Mouse (Mus musculus) kidney, postnatal 0 days (tissue): ENCODE measurements at regions not wholly inside any gene's neighbourhood (a gene's known extent, or its start where the extent isn't known, plus 50 kb on each side); places are given as distances from the start of the nearest gene placed in this dataset.

ENCODE experiments used
- ATAC-seq: fragments of 200-750 bp; cut with Nextera tagmentation; replicated peaks from 2 replicates; pipeline ENCODE4 v1.8.0; 2017; ENCODE audit warnings: low read depth, moderate number of reproducible peaks, moderate TSS enrichment, moderate library complexity; ENCODE audit not compliant: low FRiP score
- DNase-seq: peaks from one replicate; pipeline ENCODE4 v3.0.0-alpha.2; 2016; ENCODE audit warnings: low spot score
- H3K27ac ChIP-seq: fragments of 300-500 bp; sonication (generic); 2 replicates; pipeline ENCODE4 v1.5.1; 2014; ENCODE audit warnings: mild to moderate bottlenecking
- H3K27me3 ChIP-seq: fragments of 300-500 bp; sonication (generic); 2 replicates; pipeline ENCODE4 v1.6.1; 2014; ENCODE audit warnings: low read length, mixed read lengths; ENCODE audit not compliant: insufficient read depth
- H3K36me3 ChIP-seq: fragments of 300-500 bp; sonication (generic); 2 replicates; pipeline ENCODE4 v1.6.1; 2014; ENCODE audit warnings: low read length, mixed read lengths; ENCODE audit not compliant: insufficient read depth
- H3K4me1 ChIP-seq: fragments of 300-500 bp; sonication (generic); replicated peaks from 2 replicates; pipeline ENCODE4 v1.6.1; 2014; ENCODE audit warnings: antibody characterized with exemption, low read length, mixed read lengths; ENCODE audit not compliant: insufficient read depth
- H3K4me2 ChIP-seq: fragments of 300-500 bp; sonication (generic); 2 replicates; pipeline ENCODE4 v1.6.1; 2014; ENCODE audit warnings: mild to moderate bottlenecking, low read length, moderate library complexity, mixed read lengths
- H3K4me3 ChIP-seq: fragments of 300-500 bp; sonication (generic); replicated peaks from 2 replicates; pipeline ENCODE4 v1.5.1; 2014; ENCODE audit warnings: low read depth, low read length
- H3K9ac ChIP-seq: fragments of 300-500 bp; sonication (generic); 2 replicates; pipeline ENCODE4 v1.6.1; 2014; ENCODE audit warnings: low read depth, low read length
- H3K9me3 ChIP-seq: fragments of 300-500 bp; sonication (generic); replicated peaks from 2 replicates; pipeline ENCODE4 v1.6.1; 2016; ENCODE audit warnings: low read length, inconsistent platforms, mixed read lengths
- CTCF ChIP-seq: IDR thresholded peaks from 2 replicates; pipeline ENCODE4 v1.5.1; 2016; ENCODE audit warnings: antibody characterized with exemption, low read depth, mild to moderate bottlenecking, moderate library complexity
- WGBS: fragments of 180-500 bp; shearing (Covaris S2); extraction: QIAGEN DNeasy Blood & Tissue Kit; methylation state at CpG from one replicate; pipeline ENCODE4 v1.1.7; 2014; 5-methylcytosine and 5-hydroxymethylcytosine counted together

- Histone ChIP-seq H3K27me3 (no peaks in the 10 kb centered on the region), H3K4me3 (no peak overlapping the region), H3K27ac (no peak overlapping the region), H3K36me3 (no peaks in the 10 kb centered on the region), H3K4me2 (no peak overlapping the region), H3K9me3 (no peaks in the 10 kb centered on the region), H3K9ac (no peak overlapping the region), H3K4me1 (no peaks in the 10 kb centered on the region)
- WGBS, result 83% methylated on average over 1 of the region's 1 CpGs
- DNase-seq (no peak), ATAC-seq (no peak)
- no peak for TF ChIP-seq CTCF
Observed at GRCm38 (mm10) chr8:113141131-113141530, 494.3 kb upstream of the Mon1b start.

DNA sequence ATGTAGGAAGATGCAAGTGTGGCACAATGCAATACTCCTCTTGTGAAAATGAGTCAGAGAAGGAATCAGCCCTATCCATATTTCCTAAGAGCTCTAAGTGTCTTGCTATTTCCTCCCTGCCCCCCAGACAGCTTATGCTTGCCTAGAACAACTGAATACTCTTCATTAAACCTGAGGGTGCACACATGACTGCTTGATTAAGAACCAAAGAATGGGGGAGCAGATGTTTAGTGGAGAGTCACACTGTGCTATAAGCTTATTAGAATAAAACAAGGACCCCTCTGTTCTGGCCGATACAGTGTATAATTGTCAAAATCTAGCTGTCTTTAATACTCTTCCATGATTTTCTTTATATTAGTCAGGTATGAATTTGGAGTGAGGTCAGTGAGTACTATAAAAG is 458.8 kb upstream of the Mon1b start:
- Histone ChIP-seq H3K4me2 (no peak overlapping the region), H3K9me3 (no peaks in the 10 kb centered on the region), H3K4me3 (no peak overlapping the region), H3K36me3 (no peaks in the 10 kb centered on the region), H3K27me3 (no peaks in the 10 kb centered on the region), H3K27ac (no peak overlapping the region), H3K4me1 (no peaks in the 10 kb centered on the region), H3K9ac (no peak overlapping the region)
- no peak for DNase-seq
- no peak for ATAC-seq
- TF ChIP-seq CTCF, result no peak
- 82% methylated on average over 1 of the region's 1 CpGs for WGBS

GRCm38 (mm10) chr8:113183186-113183585 is 452.2 kb upstream of the Mon1b start:
- no peak for ATAC-seq
- 28% methylated on average over 2 of the region's 2 CpGs for WGBS
- Histone ChIP-seq H3K4me2 (no peak overlapping the region), H3K27me3 (no peaks in the 10 kb centered on the region), H3K36me3 (no peaks in the 10 kb centered on the region), H3K4me3 (no peak overlapping the region), H3K9me3 (no peaks in the 10 kb centered on the region), H3K4me1 (no peaks in the 10 kb centered on the region), H3K9ac (no peak overlapping the region), H3K27ac (no peak overlapping the region)
- no peak for TF ChIP-seq CTCF
- DNase-seq, result no peak

- TF ChIP-seq CTCF, result no peak
- no peaks in the 10 kb centered on the region for H3K36me3 ChIP-seq
- no peak overlapping the region for H3K27ac ChIP-seq
- no peak overlapping the region for H3K4me3 ChIP-seq
- WGBS, result 74% methylated on average over 1 of the region's 1 CpGs
- no peaks in the 10 kb centered on the region for H3K9me3 ChIP-seq
- no peak for ATAC-seq
- no peaks in the 10 kb centered on the region for H3K4me1 ChIP-seq
- DNase-seq, result no peak
- no peak overlapping the region for H3K9ac ChIP-seq
- no peaks in the 10 kb centered on the region for H3K27me3 ChIP-seq
- no peak overlapping the region for H3K4me2 ChIP-seq
Observed at GRCm38 (mm10) chr8:113190537-113190936, 444.9 kb upstream of the Mon1b start.

- no peak for DNase-seq
- no peaks in the 10 kb centered on the region for H3K36me3 ChIP-seq
- no peak overlapping the region for H3K9ac ChIP-seq
- ATAC-seq, result no peak
- 81% methylated on average over 3 of the region's 3 CpGs for WGBS
- no peaks in the 10 kb centered on the region for H3K9me3 ChIP-seq
- no peaks in the 10 kb centered on the region for H3K27me3 ChIP-seq
- no peak overlapping the region for H3K27ac ChIP-seq
- TF ChIP-seq CTCF, result no peak
- no peaks in the 10 kb centered on the region for H3K4me1 ChIP-seq
- no peak overlapping the region for H3K4me2 ChIP-seq
- no peak overlapping the region for H3K4me3 ChIP-seq
Observed at GRCm38 (mm10) chr8:113191537-113191936, 443.9 kb upstream of the Mon1b start.
